Mouse (Mus musculus) C2C12 (cell line): ENCODE measurements around the gene 9130213A22Rik. TPM values are rescaled to one million over a fixed set of nuclear protein-coding genes. Genes with fewer than 3 reads are reported as not detected.
A peak's percentile ranks its signal among the peaks of the same experiment; 100 is the strongest.

Source experiments
- H3K27me3 ChIP-seq: one replicate; pipeline ENCODE4 v1.6.1; 2011; ENCODE audit not compliant: control insufficient read depth, insufficient read depth, insufficient read length
- H3K36me3 ChIP-seq: one replicate; pipeline ENCODE4 v1.6.1; 2011; ENCODE audit not compliant: control insufficient read depth, insufficient read depth
- H3K4me3 ChIP-seq: one replicate; pipeline ENCODE4 v1.5.1; 2011; ENCODE audit warnings: mild to moderate bottlenecking, control low read depth; ENCODE audit not compliant: poor library complexity, insufficient read depth, severe bottlenecking
- H3K79me2 ChIP-seq: one replicate; pipeline ENCODE4 v1.6.1; 2011; ENCODE audit not compliant: control insufficient read depth, insufficient read depth
- H3K79me3 ChIP-seq: one replicate; pipeline ENCODE4 v1.6.1; 2011; ENCODE audit warnings: low read depth, control low read depth
- H3ac ChIP-seq: one replicate; pipeline ENCODE3; 2011; ENCODE audit warnings: low read depth; ENCODE audit not compliant: control insufficient read depth, insufficient read length
- CEBPB ChIP-seq: IDR thresholded peaks from one replicate; pipeline ENCODE4 v1.6.1; 2011; ENCODE audit warnings: low read depth, mild to moderate bottlenecking, control low read depth, moderate library complexity
- CTCF ChIP-seq: IDR thresholded peaks from one replicate; pipeline ENCODE4 v1.5.1; 2011; ENCODE audit not compliant: control insufficient read depth, insufficient read depth, insufficient read length
- FOSL1 ChIP-seq: IDR thresholded peaks from one replicate; pipeline ENCODE4 v1.8.0; 2011; ENCODE audit warnings: mild to moderate bottlenecking, low read length; ENCODE audit not compliant: poor library complexity, insufficient read depth, severe bottlenecking
- MAX ChIP-seq: IDR thresholded peaks from one replicate; pipeline ENCODE4 v1.6.1; 2011; ENCODE audit warnings: mild to moderate bottlenecking, control low read depth
- MYOD1 ChIP-seq: IDR thresholded peaks from one replicate; pipeline ENCODE4 v1.6.1; 2011; ENCODE audit warnings: low read depth; ENCODE audit not compliant: control insufficient read depth, insufficient read length
- MYOG ChIP-seq: IDR thresholded peaks from one replicate; pipeline ENCODE4 v1.6.1; 2011; ENCODE audit not compliant: control insufficient read depth, insufficient read length; ENCODE audit errors: extremely low read depth
- USF1 ChIP-seq: IDR thresholded peaks from one replicate; pipeline ENCODE4 v1.6.1; 2011; ENCODE audit warnings: low read depth, mild to moderate bottlenecking, control low read depth, moderate library complexity
- polyA plus RNA-seq: library from polyadenylated mRNA; unstranded; fragments of >200 nt; fragmentation: generic; extraction: Trizol; gene quantifications from one replicate; pipeline ENCODE4 v1.2.1, GENCODE M21; 2012; ENCODE audit warnings: missing spikeins

9130213A22Rik gene
- polyA plus RNA-seq, 1 experiment, result 0.21 TPM

DNA sequence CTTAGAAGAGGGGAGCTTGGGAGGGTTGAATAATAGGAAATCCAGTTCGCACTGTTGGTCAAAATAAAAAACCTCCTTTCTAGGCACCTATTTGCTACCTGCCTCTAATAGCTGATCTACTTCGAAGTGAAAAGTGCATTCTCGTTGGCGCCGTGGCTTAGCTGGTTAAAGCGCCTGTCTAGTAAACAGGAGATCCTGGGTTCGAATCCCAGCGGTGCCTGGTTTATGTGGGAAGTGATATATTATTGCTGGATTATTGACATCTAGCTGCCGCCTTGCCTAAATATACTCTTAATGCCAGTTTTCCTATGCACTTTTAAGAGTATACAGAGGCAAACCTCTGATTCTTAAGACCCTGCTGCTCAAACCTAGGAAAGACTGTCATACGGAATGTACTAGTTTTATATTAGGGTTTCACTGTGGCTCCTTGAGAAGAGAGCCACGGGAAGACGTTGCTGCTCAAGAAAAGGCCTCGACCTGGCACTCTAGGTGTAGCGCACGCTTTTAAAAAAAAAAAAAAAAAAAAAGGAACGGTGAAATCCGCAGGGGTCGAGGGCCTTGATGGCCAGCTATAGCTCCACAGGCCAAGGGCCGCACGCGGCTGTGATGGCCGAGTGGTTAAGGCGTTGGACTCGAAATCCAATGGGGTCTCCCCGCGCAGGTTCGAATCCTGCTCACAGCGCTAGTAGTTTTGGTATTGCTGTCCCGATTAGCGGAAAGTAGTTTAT, 11.9 kb downstream of the 9130213A22Rik start:
- Histone ChIP-seq H3K4me3 (no peak overlapping the region), H3K36me3 (peaks cover 17% of the 10 kb centered on the region), H3K79me2 (no peaks in the 10 kb centered on the region), H3ac (no peak overlapping the region), H3K79me3 (no peaks in the 10 kb centered on the region), H3K27me3 (no peaks in the 10 kb centered on the region)
- TF ChIP-seq MYOG (no peak), CEBPB (peak; percentile 1)

DNA sequence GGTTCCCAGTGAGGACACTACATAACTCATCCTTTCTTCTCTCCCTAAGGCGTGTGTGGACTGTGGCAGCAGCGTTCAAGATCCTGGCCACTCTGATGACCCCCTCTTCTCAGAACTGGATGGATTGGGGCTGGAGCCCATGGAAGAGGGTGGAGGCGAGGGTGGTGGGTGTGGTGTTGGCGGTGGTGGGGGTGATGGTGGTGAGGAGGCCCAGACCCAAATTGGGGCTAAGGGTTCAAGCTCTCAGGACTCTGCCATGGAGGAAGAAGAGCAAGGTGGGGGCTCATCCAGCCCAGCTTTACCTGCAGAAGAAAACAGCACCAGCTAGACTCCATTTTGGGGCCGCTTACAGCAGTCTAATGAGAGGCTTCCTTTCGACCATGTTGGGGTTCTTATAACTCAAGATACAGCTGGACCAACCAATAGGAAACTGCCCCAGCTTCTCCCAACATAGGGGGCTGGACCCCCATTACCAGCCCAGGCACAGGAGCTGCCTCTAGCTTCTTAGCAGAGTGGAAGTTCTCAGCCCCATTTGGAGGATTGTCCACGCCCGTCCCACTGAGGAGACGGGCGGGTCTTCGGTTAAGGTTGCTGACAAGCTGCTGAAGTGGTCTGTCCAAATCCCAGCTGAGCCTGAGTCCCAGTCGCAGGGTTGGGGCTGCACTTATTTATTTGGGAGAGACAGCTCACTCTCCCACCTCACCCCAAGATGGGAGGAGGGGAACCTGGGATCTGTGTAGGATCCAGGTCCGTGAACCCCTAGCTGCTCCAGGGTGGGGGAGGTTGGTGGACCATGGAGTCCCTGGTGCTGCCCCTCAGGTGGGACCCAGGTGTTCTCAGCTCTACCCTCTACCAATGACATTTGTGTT, 13.1 kb downstream of the 9130213A22Rik start:
- Histone ChIP-seq H3K4me3 (no peak overlapping the region), H3K79me3 (no peaks in the 10 kb centered on the region), H3K36me3 (peaks cover 23% of the 10 kb centered on the region)

DNA sequence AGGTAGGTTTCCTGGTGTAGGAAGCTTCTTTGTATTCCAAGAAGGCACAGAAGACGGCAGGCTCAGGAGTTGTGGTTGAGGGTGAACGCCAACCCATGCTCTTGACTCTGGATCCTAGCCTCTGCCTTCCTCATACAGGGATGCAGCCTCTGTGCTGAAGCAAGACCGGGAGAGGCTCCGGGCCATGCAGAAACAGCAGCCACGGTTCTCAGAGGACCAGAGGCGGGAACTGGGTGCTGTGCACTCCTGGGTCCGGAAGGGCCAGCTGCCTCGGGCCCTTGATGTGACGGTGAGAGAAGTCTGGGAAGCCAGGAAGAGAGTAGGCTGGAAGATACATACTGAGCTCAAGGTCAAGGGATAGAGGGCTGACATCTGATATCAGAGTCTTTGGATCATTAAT, 14.2 kb downstream of the 9130213A22Rik start:
- Histone ChIP-seq H3K27me3 (no peaks in the 10 kb centered on the region), H3K79me2 (no peaks in the 10 kb centered on the region), H3K36me3 (peaks cover 33% of the 10 kb centered on the region), H3K79me3 (no peaks in the 10 kb centered on the region), H3ac (no peak overlapping the region), H3K4me3 (no peak overlapping the region)
- TF ChIP-seq MAX (no peak), USF1 (no peak), FOSL1 (no peak), MYOG (no peak), CTCF (no peak), MYOD1 (no peak), CEBPB (no peak)

More for the DNA sequence above, 13.1 kb downstream of the 9130213A22Rik start:
- no peaks in the 10 kb centered on the region for H3K27me3 ChIP-seq
- H3K79me2 ChIP-seq, result no peaks in the 10 kb centered on the region
- no peak overlapping the region for H3ac ChIP-seq
- TF ChIP-seq USF1 (no peak), CEBPB (no peak), FOSL1 (no peak)

DNA sequence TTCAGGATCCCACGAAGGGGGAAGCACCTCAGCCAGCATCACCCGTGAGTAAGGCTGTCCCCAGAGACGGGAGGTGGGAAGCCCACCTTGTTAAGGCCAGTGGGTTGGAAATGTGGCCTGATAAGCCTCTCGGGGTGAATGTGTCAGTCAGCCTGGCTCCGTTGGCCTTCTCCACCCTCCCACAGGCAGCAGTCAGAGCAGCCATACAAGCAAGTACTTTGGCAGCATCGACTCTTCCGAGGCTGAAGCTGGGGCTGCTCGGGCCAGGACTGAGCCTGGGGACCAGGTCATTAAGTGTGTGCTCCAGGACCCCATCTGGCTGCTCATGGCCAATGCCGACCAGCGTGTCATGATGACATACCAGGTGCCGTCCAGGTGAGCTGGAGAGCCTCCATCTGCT, 14.7 kb downstream of the 9130213A22Rik start:
- Histone ChIP-seq H3K79me2 (no peaks in the 10 kb centered on the region), H3K36me3 (peaks cover 39% of the 10 kb centered on the region), H3K27me3 (no peaks in the 10 kb centered on the region), H3K4me3 (no peak overlapping the region), H3ac (no peak overlapping the region), H3K79me3 (no peaks in the 10 kb centered on the region)
- TF ChIP-seq CTCF (no peak), USF1 (no peak), CEBPB (no peak), MAX (no peak), MYOG (no peak), MYOD1 (no peak), FOSL1 (no peak)

DNA sequence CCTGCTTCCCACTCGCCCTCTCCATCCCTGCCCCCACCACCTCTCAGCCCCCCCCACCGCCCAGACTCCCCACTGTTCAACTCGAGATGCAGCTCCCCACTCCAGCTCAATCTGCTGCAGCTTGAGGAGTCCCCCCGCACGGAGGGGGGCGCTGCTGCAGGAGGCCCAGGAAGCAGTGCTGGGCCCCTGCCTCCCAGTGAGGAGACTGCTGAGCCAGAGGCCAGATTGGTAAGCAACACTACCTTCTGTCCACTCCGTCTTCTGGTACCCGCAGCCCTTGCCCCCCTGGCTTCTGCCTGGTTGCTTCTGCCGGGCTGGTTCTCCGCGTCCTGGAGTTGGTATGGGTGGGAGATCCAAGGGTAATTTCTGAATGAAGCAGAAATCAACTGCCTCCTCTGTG, 15.5 kb downstream of the 9130213A22Rik start:
- TF ChIP-seq MAX (no peak), CEBPB (no peak), FOSL1 (no peak), CTCF (no peak), MYOG (no peak), USF1 (no peak), MYOD1 (no peak)
- H3K27me3 ChIP-seq, result no peaks in the 10 kb centered on the region
- no peak overlapping the region for H3K4me3 ChIP-seq
- H3K79me3 ChIP-seq, result no peaks in the 10 kb centered on the region
- H3ac ChIP-seq, result no peak overlapping the region
- no peaks in the 10 kb centered on the region for H3K79me2 ChIP-seq
- peaks cover 42% of the 10 kb centered on the region for H3K36me3 ChIP-seq
